In the genomic region with DNA sequence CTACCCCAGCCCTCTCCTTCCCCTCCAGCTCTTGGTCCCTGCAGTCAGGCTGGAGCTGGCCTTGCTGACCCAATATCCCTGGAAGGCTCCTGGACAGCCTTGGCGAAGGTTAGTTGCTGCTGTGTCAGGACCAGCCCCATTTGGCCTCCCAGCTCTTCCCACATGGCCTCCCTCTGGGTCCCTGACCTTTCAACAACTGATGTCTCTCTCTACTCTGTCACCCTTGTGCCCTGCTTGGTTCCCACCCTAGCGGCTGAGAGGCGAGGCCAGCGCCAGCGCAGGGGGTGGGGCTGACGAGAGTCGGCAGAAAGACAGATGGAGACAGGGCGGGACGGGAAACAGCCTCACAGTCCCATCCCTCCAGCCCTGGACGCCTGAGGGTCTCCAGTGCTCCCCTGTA, we compare ENCODE assay signal across 7 mouse cellular contexts. TPM values are rescaled to one million over a fixed set of nuclear protein-coding genes. Genes with fewer than 3 reads are reported as not detected.
DNase-seq lines count a peak whose midpoint lies in the region; ATAC-seq lines count a peak whose summit lies in the region.

A gene (plus strand): TSS at position 346 of the 400 bp plus-strand sequence.

- DNase-seq in T-cell, adult 2 months (ENCODE audit: low spot score) = peak; percentile 65
- DNase-seq in heart, postnatal 10 days = peak; percentile 83 to 85
- DNase-seq in kidney, postnatal 25 days = peak; percentile 71 to 89
- peak; percentile 90 to 93 for DNase-seq in thymus, postnatal 36 days
- no peak for DNase-seq in left cerebral cortex, postnatal 36 days (ENCODE audit: low spot score in 2 of 2)

- H3K4me1 ChIP-seq in brown adipose tissue, adult 24 weeks (ENCODE audit: control insufficient read depth, insufficient read depth, insufficient read length, low read length) = peaks cover 30% of the 10 kb centered on the region

- ATAC-seq in megakaryocyte, adult 5-6 weeks (ENCODE audit: poor library complexity, severe bottlenecking) = 0 out of 2 replicates have a peak, but pooled peaks have one; percentile 34

- intact Hi-C loops in heart, postnatal 10 days (cut with DNase I) = no loop called here
- intact Hi-C loops in left cerebral cortex, postnatal 36 days (cut with DNase I) = no loop called here

- peak within 1 kb of the TSS; percentile 64 for H3K27ac ChIP-seq in brown adipose tissue, adult 24 weeks (replicated peaks; ENCODE audit: low read depth, low read length)

- no peak within 1 kb of the TSS for H3K4me3 ChIP-seq in brown adipose tissue, adult 24 weeks (ENCODE audit: insufficient read depth, low read depth, low read length)

RNA-seq across cellular contexts. Expression of the gene that starts here (rescaled TPM):
- polyA plus RNA-seq in brown adipose tissue, adult 24 weeks (2012; ENCODE audit: insufficient read depth, insufficient read length, missing spikeins) = not detected in 2 replicates
- 1 to 10 TPM; 7.7 to 8.5 TPM for total RNA-seq in heart, postnatal 10 days (2021)
- 0.34 and 0.85 TPM in 2 replicates for total RNA-seq in megakaryocyte, adult 5-6 weeks (2015)
- total RNA-seq in megakaryocyte, adult 5-6 weeks (2017) = 0.07 and 0.28 TPM in 2 replicates
- under 1 TPM; 0.45 to 0.99 TPM for total RNA-seq in left cerebral cortex, postnatal 36 days (2021)

Comparison
In these comparisons a context has a peak if more than half of its experiments do, and no peak if none do; other contexts are left out.
1. RNA of the gene that starts here (total RNA-seq): 7.7 to 8.5 TPM in heart, postnatal 10 days; 0.45 to 0.99 TPM in left cerebral cortex, postnatal 36 days and 0.07 to 0.85 TPM in megakaryocyte, adult 5-6 weeks; every median in the first group is over 4 times any median in the second.
2. Peak in ATAC-seq in megakaryocyte, adult 5-6 weeks; RNA of the gene not detected or under 1 TPM.
3. DNase-seq: peak in T-cell, adult 2 months (single experiment), heart, postnatal 10 days (2 of 2), kidney, postnatal 25 days (2 of 2) and thymus, postnatal 36 days (2 of 2); none in left cerebral cortex, postnatal 36 days (0 of 2).